ENCODE assay signal across 8 mouse cellular contexts in the genomic region with DNA sequence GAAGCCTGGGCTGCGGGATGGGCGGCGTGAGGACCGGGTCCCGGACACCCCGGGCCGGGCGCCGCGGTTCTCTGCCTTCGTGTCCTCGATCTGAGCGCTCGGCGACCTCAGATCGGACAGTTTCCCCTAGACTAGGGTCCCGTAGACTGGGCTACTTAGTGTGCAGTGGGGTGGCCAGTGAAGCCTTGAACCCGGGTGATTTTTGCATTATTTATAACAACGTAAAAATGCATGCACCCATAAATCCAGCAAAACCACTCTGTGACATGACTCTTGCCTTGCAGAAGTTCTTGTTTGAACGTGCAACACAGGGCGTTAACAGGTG. TPM values are rescaled to one million over a fixed set of nuclear protein-coding genes. Genes with fewer than 3 reads are reported as not detected.
DNase-seq lines count a peak whose midpoint lies in the region; ATAC-seq and TF ChIP-seq lines count a peak whose summit lies in the region.

No protein-coding gene starts in this region.

- H3K9ac ChIP-seq in kidney, postnatal 0 days (ENCODE audit: low read depth, low read length): peak overlapping the region; percentile 74
- peak overlapping the region; percentile 86 for H3K9ac ChIP-seq in hindbrain, embryonic 16.5 days (ENCODE audit: low read depth, low read length)
- H3K9ac ChIP-seq in midbrain, embryonic 16.5 days (ENCODE audit: low read depth, low read length): peak overlapping the region; percentile 78

- peak overlapping the region; percentile 74 for H3K4me2 ChIP-seq in kidney, postnatal 0 days (ENCODE audit: low read length)
- peak overlapping the region; percentile 91 for H3K4me2 ChIP-seq in hindbrain, embryonic 16.5 days (ENCODE audit: low read length)
- H3K4me2 ChIP-seq in midbrain, embryonic 16.5 days (ENCODE audit: low read length): peak overlapping the region; percentile 93

- H3K4me1 ChIP-seq in kidney, postnatal 0 days (replicated peaks; ENCODE audit: insufficient read depth, low read length): peaks cover 12% of the 10 kb centered on the region
- peaks cover 2% of the 10 kb centered on the region; the same call in 1 of the 2 replicates for H3K4me1 ChIP-seq in cortical plate, adult 2 months (ENCODE audit: control insufficient read depth, insufficient read depth, low read length)
- peaks cover 11% of the 10 kb centered on the region for H3K4me1 ChIP-seq in hindbrain, embryonic 16.5 days (ENCODE audit: control insufficient read depth, insufficient read depth, low read depth, low read length)
- peaks cover 8% of the 10 kb centered on the region for H3K4me1 ChIP-seq in midbrain, embryonic 16.5 days (ENCODE audit: control insufficient read depth, insufficient read depth, low read length)

- no peak for DNase-seq in kidney, postnatal 0 days (ENCODE audit: low spot score)
- no peak for DNase-seq in kidney, adult 11 months
- no peak for DNase-seq in gastrocnemius, adult 18-20 months (ENCODE audit: low spot score)
- DNase-seq in right cerebral cortex, postnatal 25 days: no peak

- WGBS in kidney, postnatal 0 days: under 1% methylated on average over 21 of the region's 21 CpGs
- under 1% methylated on average over 10 of the region's 21 CpGs for WGBS in hindbrain, embryonic 16.5 days
- WGBS in midbrain, embryonic 16.5 days: under 1% methylated on average over 21 of the region's 21 CpGs

- TF ChIP-seq CTCF in kidney, postnatal 0 days (IDR thresholded peaks at IDR 0.05; ENCODE audit: low read depth): no peak
- no peak for TF ChIP-seq CTCF in cortical plate, adult 2 months (IDR thresholded peaks at IDR 0.05; ENCODE audit: extremely low read depth, insufficient read depth, low read length)

- H3K36me3 ChIP-seq in kidney, postnatal 0 days (ENCODE audit: insufficient read depth, low read length): 0 out of 2 replicates have a peak, but pooled peaks cover 4% of the 10 kb centered on the region
- 0 out of 2 replicates have a peak, but pooled peaks cover 3% of the 10 kb centered on the region for H3K36me3 ChIP-seq in hindbrain, embryonic 16.5 days (ENCODE audit: control insufficient read depth, insufficient read depth, low read length)
- peaks cover 10% of the 10 kb centered on the region; the same call in 1 of the 2 replicates for H3K36me3 ChIP-seq in midbrain, embryonic 16.5 days (ENCODE audit: control insufficient read depth, insufficient read depth, low read length)

- no peak for TF ChIP-seq POLR2A in cortical plate, adult 2 months (IDR thresholded peaks at IDR 0.05; ENCODE audit: extremely low read depth, insufficient read depth, low read length)

- peak overlapping the region; percentile 74 for H3K4me3 ChIP-seq in kidney, postnatal 0 days (replicated peaks; ENCODE audit: low read depth, low read length)
- H3K4me3 ChIP-seq in cortical plate, adult 2 months (ENCODE audit: insufficient read depth, low read length): peak overlapping the region; percentile 86
- peak overlapping the region; percentile 93 for H3K4me3 ChIP-seq in hindbrain, embryonic 16.5 days (ENCODE audit: low read length)
- H3K4me3 ChIP-seq in midbrain, embryonic 16.5 days (ENCODE audit: low read depth, low read length): peak overlapping the region; percentile 91

- H3K27me3 ChIP-seq in kidney, postnatal 0 days (ENCODE audit: insufficient read depth, low read length): no peaks in the 10 kb centered on the region
- H3K27me3 ChIP-seq in hindbrain, embryonic 16.5 days (replicated peaks; ENCODE audit: control insufficient read depth, insufficient read depth, low read length): no peaks in the 10 kb centered on the region
- H3K27me3 ChIP-seq in midbrain, embryonic 16.5 days (ENCODE audit: control insufficient read depth, insufficient read depth, low read depth, low read length): no peaks in the 10 kb centered on the region

- no peak for ATAC-seq in kidney, postnatal 0 days (replicated peaks; ENCODE audit: low FRiP score, low read depth)
- peak; percentile 51 for ATAC-seq in hindbrain, embryonic 16.5 days
- no peak for ATAC-seq in midbrain, embryonic 16.5 days
- no peak for ATAC-seq in monocyte, adult 5-6 weeks (replicated peaks; ENCODE audit: insufficient number of reproducible peaks, low FRiP score, low TSS enrichment, poor library complexity, severe bottlenecking)

- no peaks in the 10 kb centered on the region for H3K9me3 ChIP-seq in kidney, postnatal 0 days (replicated peaks; ENCODE audit: low read length)
- no peaks in the 10 kb centered on the region for H3K9me3 ChIP-seq in hindbrain, embryonic 16.5 days (ENCODE audit: control insufficient read depth, low read length)
- no peaks in the 10 kb centered on the region for H3K9me3 ChIP-seq in midbrain, embryonic 16.5 days (replicated peaks; ENCODE audit: control insufficient read depth, low read length, poor library complexity, severe bottlenecking)

- no peak overlapping the region for H3K27ac ChIP-seq in kidney, postnatal 0 days
- H3K27ac ChIP-seq in cortical plate, adult 2 months (ENCODE audit: insufficient read depth, low read length): no peak overlapping the region
- H3K27ac ChIP-seq in hindbrain, embryonic 16.5 days (ENCODE audit: low read depth, low read length): peak overlapping the region; percentile 54; the same call in 1 of the 2 replicates
- peak overlapping the region; percentile 50 for H3K27ac ChIP-seq in midbrain, embryonic 16.5 days (ENCODE audit: low read length)

RNA-seq across cellular contexts. Expression of a gene that starts 0.3 kb away (rescaled TPM):
- polyA plus RNA-seq in kidney, postnatal 0 days (2015; fragmentation: Nextera tagmentation; extraction: Ambion mirVana): 29.3 and 31.7 TPM in 2 replicates
- polyA plus RNA-seq in cortical plate, adult 2 months (2012; rRNA removed): 36.5 and 39.5 TPM in 2 replicates
- polyA plus RNA-seq in hindbrain, embryonic 16.5 days (2015; fragmentation: Nextera tagmentation; extraction: Ambion mirVana): 75.8 and 86.9 TPM in 2 replicates
- polyA plus RNA-seq in midbrain, embryonic 16.5 days (2015; fragmentation: Nextera tagmentation; extraction: Ambion mirVana): 72.6 and 77.0 TPM in 2 replicates
- 2.8 to 8.7 TPM (median 3.2 TPM) in 3 replicates for total RNA-seq in monocyte, adult 5-6 weeks (2017)
- total RNA-seq in gastrocnemius, adult 18-20 months (2021): 1 to 10 TPM; 8.4 to 9.4 TPM

RNA-seq across cellular contexts. Expression of a gene that starts 0.5 kb away (rescaled TPM):
- 18.9 and 22.8 TPM in 2 replicates for polyA plus RNA-seq in kidney, postnatal 0 days (2015; fragmentation: Nextera tagmentation; extraction: Ambion mirVana)
- polyA plus RNA-seq in cortical plate, adult 2 months (2012; rRNA removed): 26.4 and 26.9 TPM in 2 replicates
- polyA plus RNA-seq in hindbrain, embryonic 16.5 days (2015; fragmentation: Nextera tagmentation; extraction: Ambion mirVana): 38.2 and 40.8 TPM in 2 replicates
- 35.9 and 38.7 TPM in 2 replicates for polyA plus RNA-seq in midbrain, embryonic 16.5 days (2015; fragmentation: Nextera tagmentation; extraction: Ambion mirVana)
- total RNA-seq in monocyte, adult 5-6 weeks (2017): 2.8 to 8.7 TPM (median 3.5 TPM) in 3 replicates
- total RNA-seq in gastrocnemius, adult 18-20 months (2021): 10 to 100 TPM; 19.2 to 19.4 TPM

Comparison
In these comparisons a context has a peak if more than half of its experiments do, and no peak if none do; other contexts are left out.
1. H3K27ac ChIP-seq: peak in hindbrain, embryonic 16.5 days (single experiment) and midbrain, embryonic 16.5 days (single experiment); none in kidney, postnatal 0 days (single experiment) and cortical plate, adult 2 months (single experiment).
2. Peak in every context shown above with its lines, with median percentiles within 50 percentile points of each other: H3K4me2 ChIP-seq, H3K4me3 ChIP-seq and H3K9ac ChIP-seq.